Mouse (Mus musculus) cerebellum, postnatal 4 days (tissue): ENCODE results near the gene Grap2.
A peak's percentile ranks its signal among the peaks of the same experiment; 100 is the strongest.

Experiments used
- DNase-seq, 2 experiments: peaks; one replicate each; pipeline ENCODE4 v3.0.0; 2022; ENCODE audit warnings: low spot score in 2 of 2, mixed read lengths in 1 of 2

Grap2 gene

DNA sequence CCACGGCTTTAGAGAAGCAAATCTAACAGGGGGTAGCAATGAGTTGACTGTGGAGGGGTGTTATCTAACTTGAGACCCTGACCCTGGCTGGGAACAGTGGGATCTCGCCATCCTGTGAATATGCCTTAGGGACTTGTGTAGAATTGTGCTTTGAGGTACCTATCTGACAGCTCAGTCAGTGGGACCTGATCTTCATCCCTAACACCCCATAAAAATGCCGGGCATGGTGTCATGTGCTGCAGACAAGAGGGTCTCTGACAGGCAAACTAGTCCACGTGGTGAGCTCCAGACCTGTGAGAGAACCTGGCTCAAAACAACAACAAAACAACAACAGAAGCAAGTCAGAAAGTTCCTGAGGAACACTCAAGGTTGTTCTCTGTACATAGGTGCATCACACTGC is 27.4 kb downstream of the Grap2 start:
- no peak for DNase-seq

DNA sequence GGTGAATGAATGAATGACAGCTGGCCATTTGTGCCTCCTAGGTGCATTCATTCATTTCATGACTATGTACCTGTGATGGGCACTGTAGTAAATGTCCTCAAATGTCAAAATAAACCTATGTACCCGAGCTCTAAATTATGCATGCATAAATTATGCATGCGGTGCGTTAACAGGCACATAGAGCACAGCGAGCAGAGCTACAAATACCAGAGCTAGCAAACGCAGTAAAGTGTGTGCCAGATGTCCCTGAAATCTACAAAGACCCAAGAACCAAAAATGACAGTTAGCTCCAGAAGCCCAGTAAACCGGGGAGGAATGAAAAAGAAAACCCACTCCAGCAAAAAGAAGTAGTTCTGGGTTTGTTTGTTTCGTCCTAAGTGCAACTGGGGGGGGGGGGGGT is 29.1 kb downstream of the Grap2 start:
- no peak for DNase-seq

DNA sequence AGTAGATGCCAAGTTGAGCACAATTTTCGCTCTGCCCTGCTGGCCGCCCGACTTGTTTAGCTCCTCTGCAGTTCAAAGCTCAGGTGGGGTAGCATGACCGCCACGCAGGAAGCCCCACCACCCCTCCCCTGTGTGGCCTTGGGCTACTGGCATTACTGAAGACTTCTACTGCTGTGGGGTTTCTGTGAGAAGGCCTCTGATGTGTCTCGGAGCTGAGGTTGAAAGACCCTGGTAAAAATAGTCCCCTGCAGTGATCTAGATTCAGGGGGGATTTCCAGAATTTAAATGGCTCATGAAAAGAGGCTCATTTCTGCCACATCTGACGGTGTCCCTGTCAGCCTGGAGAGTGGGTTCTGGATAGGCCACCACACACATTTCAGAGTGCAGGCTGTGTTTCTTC is 30.1 kb downstream of the Grap2 start:
- no peak for DNase-seq

DNA sequence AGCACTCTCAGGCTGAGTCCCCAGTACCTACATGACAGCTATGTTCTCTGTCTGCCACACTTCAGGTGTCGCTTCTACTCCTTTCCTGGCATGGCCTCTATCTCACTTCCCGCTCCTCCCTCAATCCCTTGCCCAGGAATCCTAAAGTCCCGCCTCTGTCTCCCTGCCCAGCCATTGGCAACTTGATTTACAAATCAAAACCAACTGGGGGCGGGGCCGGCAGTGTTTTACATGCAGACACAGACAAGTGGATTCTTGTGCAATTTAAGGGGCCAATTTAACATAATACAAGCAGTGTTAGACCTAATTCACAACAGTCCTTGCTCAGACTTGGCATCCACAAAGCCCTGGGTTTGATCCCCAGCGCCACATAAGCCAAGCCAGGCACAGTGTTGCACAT is 31.6 kb downstream of the Grap2 start:
- DNase-seq, result no peak

DNA sequence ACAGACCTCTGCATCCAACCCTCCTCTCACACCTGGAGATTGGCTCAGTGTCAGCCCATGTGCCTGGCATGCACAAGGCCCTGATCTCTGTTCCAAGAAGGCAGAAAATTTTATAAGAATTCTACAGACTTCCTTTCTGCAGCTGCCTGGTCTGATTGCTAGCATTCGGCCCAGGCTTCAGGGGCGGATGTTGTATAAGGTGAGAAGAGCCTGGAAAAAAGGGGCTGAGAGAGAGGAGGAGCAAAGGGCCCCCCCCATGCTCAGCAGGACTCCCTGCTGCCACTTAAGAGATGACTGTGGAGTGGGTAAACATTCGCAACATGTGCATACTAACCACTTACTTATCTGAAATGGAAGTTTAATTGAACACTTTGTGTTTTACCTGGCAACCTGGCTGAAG is 35.6 kb downstream of the Grap2 start:
- DNase-seq, result no peak

DNA sequence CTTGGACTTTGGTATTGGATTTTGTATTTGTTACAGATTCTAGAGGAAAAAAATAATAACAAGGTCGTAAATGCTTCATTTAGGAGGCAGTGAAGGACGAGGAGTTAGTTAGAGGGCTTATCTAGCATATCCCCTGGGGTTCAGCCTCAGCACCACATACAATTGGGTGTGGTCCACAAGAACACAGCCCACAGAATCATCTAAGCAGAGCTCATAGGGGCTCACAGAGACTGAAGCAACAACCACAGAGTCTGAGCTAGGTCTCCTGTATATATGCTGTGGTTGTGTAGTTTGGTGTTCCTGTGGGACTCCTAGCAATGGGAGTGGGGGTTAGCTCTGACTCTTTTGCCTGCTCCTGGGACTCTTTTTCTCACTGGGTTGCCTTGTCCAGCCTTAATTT is 37.9 kb downstream of the Grap2 start:
- DNase-seq, result no peak

DNA sequence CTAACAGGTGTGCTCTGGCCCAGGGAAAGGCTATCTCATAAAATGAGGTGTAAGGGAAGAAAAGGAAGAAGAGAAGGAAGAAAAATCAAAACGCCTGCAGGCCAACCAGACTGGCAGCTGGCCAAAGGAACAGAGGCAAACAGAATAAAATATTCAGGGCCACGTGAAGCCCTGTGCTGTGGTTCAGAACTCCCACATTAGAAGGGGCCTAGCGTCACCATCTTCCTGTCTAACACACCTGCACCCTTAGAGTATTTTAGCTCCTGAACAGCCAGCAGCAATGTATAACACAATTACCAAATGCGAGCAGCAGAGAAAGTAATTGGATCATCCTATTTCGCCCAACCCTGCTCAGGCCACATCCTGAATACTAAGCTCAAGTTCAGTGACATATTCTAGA is 39.1 kb downstream of the Grap2 start:
- no peak for DNase-seq

DNA sequence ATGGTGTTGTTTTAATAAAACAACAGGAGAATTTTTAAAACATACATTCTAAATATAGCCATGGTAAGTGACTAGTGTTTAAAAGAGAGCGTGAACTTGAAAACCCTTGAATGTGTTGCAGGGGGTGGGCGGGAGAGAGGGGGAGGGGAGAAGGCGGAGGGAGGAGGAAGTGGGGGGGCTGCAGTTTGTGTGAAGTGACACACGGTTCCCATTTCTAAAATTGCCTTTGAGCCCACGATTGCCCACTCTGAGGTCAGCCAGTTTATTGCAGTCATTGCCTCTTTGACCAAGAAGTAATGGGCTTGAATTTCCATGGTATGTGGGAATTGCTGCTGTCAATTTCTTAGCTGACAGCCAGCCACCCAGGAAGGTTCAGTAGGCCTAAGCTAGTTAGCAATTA is 41.5 kb downstream of the Grap2 start:
- DNase-seq, result no peak

DNA sequence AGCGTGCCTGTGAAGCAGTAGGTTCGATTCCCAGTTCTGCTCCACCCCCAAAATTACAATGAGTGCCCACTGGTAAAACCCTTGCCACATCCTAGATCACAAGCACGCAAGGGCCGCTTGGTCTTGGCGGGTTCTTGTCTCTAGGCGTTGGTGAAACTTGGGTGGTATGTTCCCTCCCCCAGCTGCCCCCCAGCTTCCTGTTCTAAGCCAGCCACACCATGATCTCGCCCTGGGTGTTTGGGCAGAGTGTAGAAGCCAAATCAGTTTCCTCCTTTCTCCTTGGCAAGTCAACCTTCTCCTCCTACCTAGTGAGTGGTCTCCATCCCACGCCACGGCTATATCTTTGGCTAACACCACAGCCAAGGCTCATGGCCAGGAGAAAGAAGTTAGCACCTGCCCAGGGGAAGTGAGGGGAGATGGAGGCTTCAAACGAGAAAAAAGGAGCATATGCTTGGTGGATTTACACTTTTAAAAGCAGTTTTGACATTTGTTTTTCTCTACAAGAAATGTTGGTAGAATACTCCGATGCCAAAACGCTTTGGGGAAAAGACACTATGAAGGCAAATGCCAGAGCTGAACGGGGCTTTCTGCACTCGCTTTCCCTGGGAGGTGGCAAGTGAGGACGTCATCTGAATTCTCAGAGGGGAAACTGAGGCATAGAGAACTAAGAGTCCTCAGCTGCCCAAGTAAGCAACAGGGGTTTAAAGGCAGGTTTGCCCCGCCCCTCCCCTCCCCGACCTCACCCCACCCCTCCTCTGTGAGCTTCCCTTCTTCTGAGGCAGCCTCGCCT is 42.3 kb downstream of the Grap2 start:
- DNase-seq, result no peak

DNA sequence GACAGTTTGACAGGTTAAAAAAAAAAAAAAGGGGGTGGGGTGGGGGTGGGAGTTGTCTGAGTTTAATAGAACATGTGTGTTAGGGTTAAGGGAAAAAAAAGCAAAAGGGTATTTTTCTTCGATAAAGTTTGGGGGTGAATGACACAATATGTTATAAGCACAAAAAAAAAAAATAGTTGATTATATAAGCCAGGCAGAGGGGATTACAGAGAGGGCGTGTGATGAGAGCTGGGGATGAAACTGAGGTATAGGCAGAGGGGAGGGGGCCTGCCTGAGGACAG is 42.8 kb downstream of the Grap2 start:
- DNase-seq, result no peak

DNA sequence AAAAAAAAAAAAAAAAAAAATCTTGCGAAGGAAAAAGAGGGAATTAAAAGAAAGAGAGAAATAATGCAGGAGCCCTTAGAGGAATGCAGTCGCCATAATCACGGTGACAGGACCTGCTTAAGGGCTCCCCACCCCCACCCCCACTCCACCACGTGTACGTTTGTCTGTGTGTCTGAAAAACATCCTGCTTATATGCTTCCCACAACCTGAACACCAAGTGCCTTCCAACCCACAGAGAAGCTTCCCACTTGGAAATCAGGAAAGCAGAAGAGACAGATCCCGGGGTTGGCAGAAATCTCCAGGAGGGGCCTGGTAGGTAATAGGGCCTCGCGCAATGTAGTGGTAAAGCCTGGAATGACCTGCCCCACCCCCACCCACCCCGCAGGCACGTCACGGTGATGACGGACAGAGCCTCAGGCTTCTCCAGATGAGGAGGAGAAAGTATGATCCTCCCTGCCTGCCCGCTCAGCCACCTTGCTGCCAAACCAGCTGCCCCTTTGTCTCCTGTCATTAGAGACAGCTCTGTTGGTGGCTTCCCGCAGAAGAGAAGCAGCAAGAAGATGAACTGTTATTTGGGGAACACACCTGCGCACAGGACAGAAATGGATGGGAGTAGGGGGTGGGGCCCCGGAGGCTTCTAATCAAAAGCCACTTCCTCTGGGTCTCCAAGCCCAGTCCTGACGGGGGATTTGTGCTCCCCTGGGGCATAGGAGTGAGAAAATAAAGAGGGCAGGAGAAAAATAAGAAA is 43.4 kb downstream of the Grap2 start:
- DNase-seq, result no peak

DNA sequence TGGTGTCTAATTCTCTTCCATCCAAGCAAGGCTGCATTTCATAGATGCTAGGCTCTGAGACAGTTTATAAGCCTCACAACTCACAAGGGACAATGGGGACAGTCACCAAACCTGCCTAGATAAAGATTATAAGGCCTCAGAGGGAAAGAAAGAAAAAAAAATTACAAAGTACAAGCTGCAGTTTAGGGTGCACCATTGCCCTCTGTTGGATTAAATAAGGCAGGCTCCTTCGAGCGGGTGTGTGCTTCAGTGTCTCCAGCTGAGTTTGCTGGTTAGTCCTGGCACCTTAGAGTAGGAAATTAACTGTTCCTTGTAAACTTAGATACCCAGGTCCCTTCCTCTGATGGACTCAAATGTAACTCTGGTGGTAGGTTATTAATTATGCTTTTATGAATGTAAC is 45.4 kb downstream of the Grap2 start:
- DNase-seq, result no peak

DNA sequence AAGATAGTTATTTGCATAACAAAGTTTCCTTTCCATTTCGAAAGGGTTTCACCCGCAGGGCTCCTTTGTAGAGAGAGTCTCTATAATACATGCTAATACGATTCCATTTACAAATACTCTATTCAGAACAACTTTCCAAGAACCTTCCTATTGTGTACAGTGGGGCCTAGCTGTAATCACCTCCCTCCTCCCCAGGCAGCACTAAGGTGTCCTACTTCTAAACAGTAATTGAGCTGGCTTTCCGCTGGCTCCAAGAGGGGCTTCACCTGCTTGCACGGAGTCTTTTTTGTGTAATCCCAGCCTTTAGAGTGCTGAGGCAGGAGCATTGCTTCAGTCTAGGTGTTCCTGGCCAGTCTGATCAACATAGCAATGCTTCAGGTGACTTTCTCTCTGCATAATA is 46.8 kb downstream of the Grap2 start:
- DNase-seq, result no peak

DNA sequence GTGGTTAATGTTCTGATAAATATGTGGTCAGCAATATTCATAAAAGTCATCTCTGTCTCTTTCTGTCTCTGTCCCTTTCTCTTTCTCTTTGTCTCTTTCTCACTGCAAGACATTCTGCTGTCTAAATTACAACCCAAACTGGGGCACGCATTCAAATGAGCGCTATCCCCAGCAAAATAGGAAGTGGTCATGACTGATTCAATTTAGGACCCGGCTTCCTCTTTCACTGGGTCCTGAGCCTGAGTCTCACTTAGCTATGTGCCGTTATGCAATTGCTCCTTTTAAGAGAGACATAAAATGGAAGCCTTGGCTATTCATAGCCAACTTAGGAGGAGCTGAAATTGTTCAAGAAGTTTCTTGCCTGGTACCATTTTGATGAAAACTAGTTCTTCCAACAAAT is 47.4 kb downstream of the Grap2 start:
- no peak for DNase-seq

DNA sequence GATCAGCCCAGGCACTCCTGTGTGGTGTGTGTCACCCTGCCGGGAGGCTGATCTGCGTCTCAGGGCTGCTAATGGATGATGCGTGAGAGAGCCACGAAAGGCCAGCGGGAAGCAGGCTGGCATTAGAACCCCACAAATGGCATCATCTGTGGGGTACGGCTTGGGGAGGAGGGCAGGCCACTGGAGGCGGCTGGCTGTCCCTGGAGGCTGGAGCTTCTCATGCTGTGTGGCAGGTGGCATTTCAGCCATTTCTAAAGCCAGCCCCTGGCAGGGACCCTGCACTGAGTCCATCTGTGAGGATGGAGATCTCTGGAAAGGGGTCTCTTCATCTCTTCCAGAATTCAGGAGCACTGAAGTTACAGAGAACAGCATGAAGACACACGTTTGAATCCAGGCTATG is 48.0 kb downstream of the Grap2 start:
- no peak for DNase-seq

DNA sequence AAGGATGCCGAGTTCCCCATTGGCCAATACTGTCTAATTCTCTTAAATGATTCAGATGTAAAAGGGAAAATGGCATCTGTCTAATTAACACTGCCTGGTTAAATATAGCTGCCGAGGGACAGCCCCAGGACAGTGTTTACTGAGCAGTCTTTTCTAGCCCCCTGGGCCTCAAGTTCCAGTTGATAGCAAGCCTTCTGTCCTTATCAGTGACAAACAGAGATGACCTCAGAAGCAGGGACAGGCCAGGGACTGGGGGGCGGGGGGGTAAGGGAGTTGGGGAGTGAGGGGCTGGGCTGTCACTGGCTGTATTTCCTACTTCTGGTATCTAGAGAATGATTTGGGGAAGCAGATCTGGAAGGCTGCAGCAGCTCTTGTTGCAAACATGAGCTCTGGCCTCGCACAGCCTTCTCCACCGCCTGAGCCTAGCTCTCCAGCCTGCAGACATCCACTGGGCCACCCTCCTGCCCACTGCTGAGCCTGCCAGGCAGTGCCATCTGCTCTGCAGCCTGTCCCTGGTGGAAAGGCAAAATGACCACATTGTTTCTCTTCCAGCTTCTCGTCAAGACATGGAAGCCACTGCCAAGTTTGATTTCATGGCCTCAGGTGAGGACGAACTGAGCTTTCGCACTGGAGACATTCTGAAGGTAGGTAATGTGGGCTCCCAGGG is 50.9 kb downstream of the Grap2 start:
- DNase-seq, result peak in 1 of 2 experiments; percentile 44

DNA sequence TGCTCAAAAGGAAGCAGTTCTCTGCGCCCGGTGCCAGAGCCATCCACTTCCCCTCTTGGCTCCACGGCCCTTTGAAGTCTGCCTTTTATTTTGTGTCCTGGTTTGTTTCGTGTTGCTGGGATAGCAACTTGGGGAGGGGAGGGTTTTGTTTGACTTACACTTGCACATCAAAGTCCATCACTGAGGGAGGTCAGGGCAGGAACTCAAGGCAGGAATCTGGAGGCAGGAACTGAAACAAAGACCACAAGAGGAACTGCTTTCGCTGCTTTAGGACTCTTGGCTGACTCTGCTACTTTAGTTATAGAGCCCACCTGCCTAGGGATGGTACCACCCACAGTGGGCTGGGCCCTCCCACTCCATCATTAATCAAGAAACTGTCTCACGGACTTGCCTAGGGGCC is 54.1 kb downstream of the Grap2 start:
- no peak for DNase-seq

DNA sequence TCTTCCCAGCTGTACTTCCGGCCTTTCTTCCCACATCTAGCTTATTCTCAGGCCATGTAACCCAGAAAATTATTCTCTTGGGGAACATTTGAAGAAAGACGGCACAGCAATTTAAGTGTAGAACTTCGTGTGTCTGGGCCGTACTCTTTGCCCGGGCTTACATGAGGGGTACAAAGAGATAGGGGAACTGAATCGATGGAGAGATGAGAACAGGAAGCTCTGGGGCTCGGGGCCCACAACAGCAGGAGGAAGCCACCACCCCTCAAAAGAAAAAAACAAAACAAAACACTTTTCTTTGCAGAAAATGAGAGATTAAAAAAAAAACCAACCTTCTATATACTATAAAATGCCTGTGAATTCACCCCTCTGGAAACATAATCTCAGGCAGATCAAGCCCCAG is 57.8 kb downstream of the Grap2 start:
- DNase-seq, result no peak

DNA sequence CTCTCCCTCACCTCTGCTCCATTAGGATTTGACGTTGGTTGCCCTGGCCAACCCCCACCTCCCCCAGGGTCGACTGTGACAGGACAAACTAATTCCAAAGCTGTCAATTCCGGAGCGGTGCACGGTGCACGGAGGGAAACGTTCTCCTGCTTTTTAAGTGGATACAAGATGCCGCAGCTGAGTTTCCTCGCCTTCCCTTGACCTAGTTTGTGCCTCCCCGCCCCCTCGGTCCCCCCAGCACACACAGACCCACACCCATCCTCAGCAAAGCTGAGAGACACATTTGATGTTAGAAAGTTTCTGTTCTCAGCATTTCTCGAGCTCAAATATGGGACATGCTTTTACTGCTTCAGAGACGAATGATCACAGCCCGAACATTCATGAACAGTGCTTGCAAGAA is 58.3 kb downstream of the Grap2 start:
- DNase-seq, result no peak

DNA sequence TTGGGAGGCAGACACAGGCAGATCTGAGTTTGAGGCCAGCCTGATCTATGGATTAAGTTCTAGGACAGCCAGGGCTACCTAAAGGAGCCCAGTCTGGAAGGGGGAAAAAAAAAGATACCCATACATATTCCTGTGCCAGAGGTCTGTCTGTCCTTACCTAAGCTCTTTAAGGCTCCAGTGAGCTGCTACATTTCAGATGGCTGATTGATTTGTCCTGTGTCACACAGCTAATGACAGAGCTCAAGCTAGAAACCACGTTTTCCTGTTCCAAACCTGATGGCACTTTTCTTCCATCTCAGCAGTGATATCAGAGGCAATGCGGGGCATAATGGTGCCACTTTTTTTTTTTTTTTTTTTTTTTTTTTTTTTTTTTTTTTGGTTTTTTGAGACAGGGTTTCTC is 58.9 kb downstream of the Grap2 start:
- DNase-seq, result no peak

DNA sequence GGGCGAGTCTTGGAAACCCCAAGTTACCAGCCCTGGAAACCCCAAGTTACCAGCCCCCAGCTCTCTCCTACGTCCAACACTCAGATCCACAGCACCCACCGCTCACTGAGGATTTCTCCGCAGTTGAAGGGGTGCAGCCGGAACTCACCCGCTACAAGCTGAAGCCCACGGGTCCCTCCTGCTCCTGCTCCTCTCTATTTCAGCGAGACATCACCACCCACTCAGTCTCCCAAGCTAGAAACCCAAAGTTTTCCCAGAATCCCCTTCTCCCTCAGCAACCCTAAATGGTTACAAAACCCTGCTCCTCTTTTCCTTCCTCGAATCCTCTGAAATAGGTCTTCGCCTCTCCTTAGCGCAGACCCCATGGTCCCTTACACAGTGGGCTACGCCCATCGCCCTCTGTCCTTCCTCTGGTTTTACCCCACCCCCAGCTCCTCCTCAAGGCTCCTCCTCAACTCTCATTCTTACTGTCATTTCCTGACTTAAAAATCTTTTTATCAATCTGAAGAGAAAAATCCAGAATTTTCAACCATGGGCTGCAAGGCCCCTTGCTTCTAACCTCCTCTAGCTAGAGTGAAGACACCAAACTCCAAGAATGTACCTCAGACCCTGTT is 60.0 kb downstream of the Grap2 start:
- DNase-seq, result no peak

DNA sequence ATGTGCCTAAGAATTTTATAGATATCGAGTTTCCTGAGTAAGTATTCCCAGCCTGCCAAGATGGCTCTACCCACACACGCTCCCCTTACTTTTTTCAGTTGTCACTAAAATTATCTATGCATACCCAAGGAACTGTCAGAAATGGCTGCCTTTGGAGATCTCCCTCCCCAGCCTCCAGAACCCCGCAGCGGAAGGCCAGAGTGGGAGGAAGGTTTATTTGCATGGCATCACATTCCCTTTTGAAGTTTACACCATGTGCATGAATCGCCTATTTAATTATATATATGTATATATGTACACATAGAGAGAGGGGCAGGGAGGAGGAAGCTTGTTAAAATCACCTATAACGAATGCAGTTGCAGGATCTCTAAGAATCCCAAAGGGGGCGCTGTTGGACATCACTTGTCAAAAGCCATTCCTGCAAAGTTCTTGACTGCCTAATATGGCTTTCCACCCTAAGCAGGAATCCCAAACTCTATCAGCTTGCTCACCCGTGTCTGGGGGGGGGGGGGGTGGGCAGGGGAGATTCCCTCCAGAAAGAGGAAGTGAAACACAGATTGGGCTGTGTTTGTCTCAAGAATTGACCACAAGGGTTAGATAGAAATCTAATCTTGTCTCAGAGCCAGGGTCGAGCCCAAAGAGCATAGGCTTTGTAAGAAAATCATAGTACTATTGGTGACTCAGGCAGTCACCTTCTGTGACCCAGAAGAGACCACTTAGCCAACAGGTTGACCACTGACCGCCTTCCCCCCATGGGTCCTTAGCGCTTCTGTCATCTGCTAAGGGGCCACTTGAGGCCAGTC is 62.2 kb downstream of the Grap2 start:
- no peak for DNase-seq
